Mouse (Mus musculus) heart, embryonic 14.5 days (tissue): ENCODE measurements at regions not wholly inside any gene's neighbourhood (a gene's known extent, or its start where the extent isn't known, plus 50 kb on each side); places are given as distances from the start of the nearest gene placed in this dataset.
"Not testable (repeated sequence)": the region's sequence is repeated elsewhere in the genome, so short reads cannot be mapped to it uniquely, and the experiment has no call there.

ENCODE experiments used
- ATAC-seq: fragments of 200-750 bp; cut with Nextera tagmentation; 2 replicates; pipeline ENCODE4 v1.8.0; 2017; ENCODE audit warnings: low read depth, moderate TSS enrichment; ENCODE audit not compliant: insufficient number of reproducible peaks, insufficient read depth, low FRiP score
- H3K27ac ChIP-seq, 2 experiments: fragments of 200-500 bp in 1 of 2; fragments of 300-500 bp in 1 of 2; sonication (generic) in 1 of 2; replicated peaks in 1 of 2; 2 replicates each; pipeline ENCODE4 v1.5.1; 2012 to 2014; ENCODE audit warnings: low read depth in 2 of 2, low read length in 2 of 2, control low read depth in 1 of 2, mild to moderate bottlenecking in 1 of 2, mixed read lengths in 1 of 2; ENCODE audit not compliant: control insufficient read depth in 1 of 2, insufficient read depth in 1 of 2
- H3K27me3 ChIP-seq: fragments of 300-500 bp; sonication (generic); 2 replicates; pipeline ENCODE4 v1.6.1; 2014; ENCODE audit warnings: mild to moderate bottlenecking, low read length, control low read depth; ENCODE audit not compliant: control insufficient read depth, insufficient read depth
- H3K36me3 ChIP-seq: fragments of 300-500 bp; sonication (generic); 2 replicates; pipeline ENCODE4 v1.6.1; 2014; ENCODE audit warnings: mild to moderate bottlenecking, control low read depth, low read length, mixed read lengths; ENCODE audit not compliant: control insufficient read depth, insufficient read depth
- H3K4me1 ChIP-seq, 2 experiments: fragments of 200-500 bp in 1 of 2; fragments of 300-500 bp in 1 of 2; sonication (generic) in 1 of 2; 2 replicates each; pipeline ENCODE4 v1.6.1; 2012 to 2014; ENCODE audit warnings: low read length in 2 of 2, control low read depth in 1 of 2, mixed read lengths in 1 of 2; ENCODE audit not compliant: control insufficient read depth in 2 of 2, insufficient read depth in 2 of 2
- H3K4me2 ChIP-seq: fragments of 300-500 bp; sonication (generic); 2 replicates; pipeline ENCODE4 v1.6.1; 2014; ENCODE audit warnings: mild to moderate bottlenecking, low read length
- H3K4me3 ChIP-seq, 2 experiments: fragments of 200-500 bp in 1 of 2; fragments of 300-500 bp in 1 of 2; sonication (generic) in 1 of 2; 2 replicates each; pipeline ENCODE4 v1.5.1; 2012 to 2014; ENCODE audit warnings: low read length in 2 of 2, mild to moderate bottlenecking in 2 of 2, control low read depth in 1 of 2, low read depth in 1 of 2, moderate library complexity in 1 of 2; ENCODE audit not compliant: control insufficient read depth in 1 of 2, insufficient read depth in 1 of 2
- H3K9ac ChIP-seq: fragments of 300-500 bp; sonication (generic); 2 replicates; pipeline ENCODE4 v1.6.1; 2014; ENCODE audit warnings: mild to moderate bottlenecking, low read length
- H3K9me3 ChIP-seq: fragments of 300-500 bp; sonication (generic); 2 replicates; pipeline ENCODE4 v1.6.1; 2016; ENCODE audit warnings: low read length, control low read depth; ENCODE audit not compliant: control insufficient read depth
- WGBS: fragments of 180-500 bp; shearing (Covaris S2); extraction: QIAGEN DNeasy Blood & Tissue Kit; methylation state at CpG from one replicate; pipeline ENCODE4 v1.1.7; 2014; 5-methylcytosine and 5-hydroxymethylcytosine counted together

DNA sequence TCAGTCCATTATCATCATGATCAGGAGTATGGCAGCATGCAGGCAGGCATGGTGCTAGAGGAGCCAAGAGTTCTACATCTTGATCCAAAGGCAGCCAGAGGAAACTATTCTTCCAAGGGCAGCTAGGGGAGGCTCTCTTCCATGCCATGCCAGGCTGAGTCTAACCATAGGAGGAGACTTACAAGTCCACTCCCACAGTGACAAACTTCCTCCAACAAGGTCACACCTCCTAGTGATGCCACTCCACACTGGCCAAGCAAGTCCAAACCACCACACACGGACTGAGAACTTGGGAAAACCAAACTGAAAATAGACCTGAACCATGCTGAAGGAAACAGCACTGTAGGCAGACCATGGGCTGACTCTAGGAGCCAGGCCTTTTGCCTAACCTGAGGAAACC is 197.4 kb downstream of the Prex1 start:
- H3K4me1 ChIP-seq, result peaks cover 30 to 31% of the 10 kb centered on the region in 2 experiments
- no peak for ATAC-seq
- no peaks in the 10 kb centered on the region for H3K27me3 ChIP-seq
- H3K4me3 ChIP-seq, result no peak overlapping the region
- no peaks in the 10 kb centered on the region for H3K36me3 ChIP-seq
- 70% methylated on average over 1 of the region's 1 CpGs for WGBS
- no peak overlapping the region for H3K4me2 ChIP-seq
- 0 out of 4 replicates have a peak overlapping the region, but pooled peaks of 1 of the 2 experiments have one; percentile 34 for H3K27ac ChIP-seq
- no peak overlapping the region for H3K9ac ChIP-seq
- no peaks in the 10 kb centered on the region for H3K9me3 ChIP-seq

DNA sequence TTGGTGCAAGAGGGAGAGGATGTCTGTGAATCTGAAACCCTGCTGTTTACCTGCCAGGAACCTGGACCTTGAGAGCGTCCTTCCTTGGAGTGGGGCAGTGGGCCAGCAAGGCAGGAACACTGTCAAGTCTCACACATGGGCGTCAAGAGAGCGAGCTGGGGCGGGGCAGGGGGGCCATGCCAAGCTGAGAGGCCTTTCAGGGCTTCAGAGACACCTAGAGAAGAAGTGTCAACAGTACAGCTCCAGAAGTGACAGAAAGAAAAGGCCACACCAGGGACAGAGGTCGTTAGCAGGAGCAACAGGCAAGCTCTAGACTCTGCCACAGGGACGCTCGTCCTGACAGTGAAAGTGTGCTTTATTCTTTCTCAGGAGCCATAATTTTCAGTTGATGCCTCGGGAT is 199.0 kb downstream of the Prex1 start:
- 19% methylated on average over 8 of the region's 8 CpGs for WGBS
- Histone ChIP-seq H3K36me3 (no peaks in the 10 kb centered on the region), H3K4me2 (peak overlapping the region; percentile 17; the same call in 1 of the 2 replicates), H3K4me3 (no peak overlapping the region), H3K9ac (peak overlapping the region; percentile 41), H3K27ac (peak overlapping the region; percentile 28 to 68), H3K27me3 (no peaks in the 10 kb centered on the region), H3K9me3 (no peaks in the 10 kb centered on the region), H3K4me1 (peaks cover 39 to 42% of the 10 kb centered on the region in 2 experiments)
- ATAC-seq, result peak; percentile 35

DNA sequence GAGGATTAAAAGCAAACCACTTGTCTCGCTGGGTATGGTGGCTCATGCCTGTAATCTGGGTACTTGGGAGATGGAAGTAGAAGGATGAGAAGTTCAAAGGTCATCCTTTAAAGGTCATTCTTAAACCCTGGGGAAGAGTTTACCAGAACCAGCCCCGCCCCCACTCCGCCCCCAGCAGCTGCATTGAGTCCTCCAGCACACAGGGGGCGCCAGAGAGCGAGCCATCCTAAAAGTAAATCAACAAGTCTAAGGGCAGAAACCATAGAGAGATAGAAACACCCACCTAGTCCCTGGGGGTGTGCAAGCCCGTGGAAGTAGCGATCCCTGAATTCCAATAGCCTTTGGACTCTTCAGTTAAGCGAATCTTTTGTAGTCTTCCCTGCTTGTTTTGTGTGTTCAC is 201.1 kb downstream of the Prex1 start:
- WGBS, result 82% methylated on average over 8 of the region's 8 CpGs
- no peak overlapping the region for H3K4me2 ChIP-seq
- H3K9me3 ChIP-seq, result 0 out of 2 replicates have a peak, but pooled peaks cover 10% of the 10 kb centered on the region
- ATAC-seq, result no peak
- H3K9ac ChIP-seq, result no peak overlapping the region
- no peaks in the 10 kb centered on the region for H3K36me3 ChIP-seq
- H3K27me3 ChIP-seq, result no peaks in the 10 kb centered on the region
- H3K27ac ChIP-seq, result no peak overlapping the region
- H3K4me1 ChIP-seq, result peaks cover 35 to 42% of the 10 kb centered on the region in 2 experiments
- no peak overlapping the region for H3K4me3 ChIP-seq

DNA sequence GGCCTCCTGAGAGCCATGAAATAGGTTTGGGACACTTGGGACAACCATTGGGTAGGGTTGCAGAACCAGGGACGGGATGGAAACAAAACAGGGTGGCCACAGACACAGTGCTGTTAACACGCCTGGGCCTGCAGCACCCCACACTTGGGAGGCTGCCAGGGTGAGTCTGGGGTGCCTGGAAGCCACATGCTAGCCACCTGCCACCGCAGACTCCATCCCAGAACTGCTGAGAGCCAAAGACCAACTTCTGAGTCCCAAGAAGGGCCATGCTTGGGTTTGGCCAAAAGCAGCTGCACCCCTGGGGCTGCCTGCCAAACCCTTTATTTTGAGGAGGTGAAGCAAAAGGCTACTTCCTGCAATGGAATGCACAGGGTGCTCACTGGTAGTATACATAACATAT is 202.2 kb downstream of the Prex1 start:
- H3K4me3 ChIP-seq, H3K27me3 ChIP-seq, ATAC-seq, H3K36me3 ChIP-seq, H3K9ac ChIP-seq, H3K9me3 ChIP-seq, H3K4me2 ChIP-seq: not testable (repeated sequence)
- 90% methylated on average over 3 of the region's 3 CpGs for WGBS
- Histone ChIP-seq H3K27ac (peak overlapping the region in 1 of 2 experiments; percentile 72; a peak in 1 of 4 replicates), H3K4me1 (peaks cover 32% of the 10 kb centered on the region in 2 experiments)

DNA sequence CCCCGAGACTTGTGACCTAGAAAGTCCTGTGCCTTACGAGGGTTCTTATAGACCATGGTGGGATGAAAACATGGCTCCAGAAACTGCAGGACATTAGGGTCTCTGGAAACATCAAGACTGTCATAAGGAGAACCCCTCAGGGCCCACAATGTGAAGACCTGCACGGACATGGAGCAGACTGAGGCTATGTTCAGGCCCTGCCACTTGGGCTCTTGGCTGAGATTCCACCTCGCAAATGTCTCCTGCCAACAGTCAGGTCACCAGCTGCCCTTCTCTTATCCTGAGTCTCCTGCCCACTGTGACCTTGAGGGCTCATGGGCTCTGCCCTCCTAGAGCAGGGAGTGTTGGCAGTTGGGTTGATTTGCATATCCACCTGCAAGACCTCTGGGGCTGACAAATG is 202.9 kb downstream of the Prex1 start:
- no peaks in the 10 kb centered on the region for H3K36me3 ChIP-seq
- no peak overlapping the region for H3K4me2 ChIP-seq
- H3K27me3 ChIP-seq, result no peaks in the 10 kb centered on the region
- 31% methylated on average over 4 of the region's 4 CpGs for WGBS
- H3K9me3 ChIP-seq, result 0 out of 2 replicates have a peak, but pooled peaks cover 10% of the 10 kb centered on the region
- no peak overlapping the region for H3K4me3 ChIP-seq
- H3K27ac ChIP-seq, result peak overlapping the region; percentile 56 to 72
- no peak for ATAC-seq
- H3K4me1 ChIP-seq, result peaks cover 30 to 32% of the 10 kb centered on the region in 2 experiments
- peak overlapping the region; percentile 38; the same call in 1 of the 2 replicates for H3K9ac ChIP-seq

DNA sequence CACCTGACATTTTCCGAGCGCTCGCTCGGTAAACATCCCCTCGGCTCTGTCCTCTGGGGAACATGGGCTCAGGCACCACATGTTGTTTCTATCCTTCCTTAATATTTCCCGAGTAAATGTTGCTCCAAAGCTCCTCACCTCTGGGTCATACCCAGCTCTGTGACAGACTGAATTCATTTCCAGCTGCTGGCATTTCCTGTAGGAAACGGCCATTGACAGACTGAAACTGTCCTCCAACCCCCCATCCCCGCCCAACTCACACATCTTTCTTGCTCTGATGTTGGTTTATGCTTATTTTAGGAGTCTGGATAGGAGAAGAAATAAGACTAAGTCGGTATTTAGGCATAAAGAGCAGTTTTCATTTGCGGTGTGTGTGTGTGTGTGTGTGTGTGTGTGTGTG is 204.0 kb downstream of the Prex1 start:
- ATAC-seq, result no peak
- Histone ChIP-seq H3K4me3 (no peak overlapping the region), H3K27ac (no peak overlapping the region), H3K4me1 (peaks cover 26 to 29% of the 10 kb centered on the region in 2 experiments), H3K9me3 (0 out of 2 replicates have a peak, but pooled peaks cover 10% of the 10 kb centered on the region), H3K4me2 (no peak overlapping the region), H3K27me3 (no peaks in the 10 kb centered on the region), H3K36me3 (no peaks in the 10 kb centered on the region), H3K9ac (no peak overlapping the region)
- WGBS, result 80% methylated on average over 10 of the region's 10 CpGs

DNA sequence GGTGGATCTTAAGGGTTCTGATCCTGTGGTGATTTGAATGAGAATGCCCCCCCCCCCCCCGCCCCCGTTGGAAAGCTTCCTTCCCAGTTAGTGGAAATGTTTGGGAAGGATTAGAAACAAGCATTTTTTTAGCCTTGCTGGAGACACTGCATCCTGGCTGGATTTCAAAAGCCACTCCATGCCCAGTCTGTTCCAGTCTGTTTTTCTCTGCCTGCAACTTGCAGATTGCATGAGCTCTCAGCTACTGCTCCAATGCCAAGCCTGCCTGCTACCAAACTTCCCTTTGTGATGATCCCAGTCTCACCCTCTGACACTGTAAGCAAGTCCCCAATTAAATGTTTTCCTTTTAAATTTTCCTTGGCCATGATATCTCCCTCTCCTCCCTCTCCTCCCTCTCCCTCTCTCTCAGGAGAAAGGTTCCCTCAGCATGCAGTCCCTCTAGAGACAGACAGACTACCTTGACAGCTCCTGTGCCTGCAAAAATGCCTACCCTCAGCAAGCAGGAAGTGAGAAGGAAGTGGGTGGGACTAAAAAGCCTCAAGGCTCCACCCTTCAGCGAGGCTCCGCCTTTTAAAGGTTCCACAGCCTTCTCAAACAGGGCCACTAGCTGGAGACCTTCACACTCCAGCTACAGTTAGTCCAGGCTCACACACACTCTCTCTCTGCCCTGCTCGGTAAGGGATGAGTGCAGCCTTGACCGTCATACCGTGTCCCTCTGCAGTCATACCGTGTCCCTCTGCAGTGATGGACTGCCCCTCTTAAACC is 204.8 kb downstream of the Prex1 start:
- peaks cover 21 to 22% of the 10 kb centered on the region in 2 experiments for H3K4me1 ChIP-seq
- 0 out of 2 replicates have a peak, but pooled peaks cover 10% of the 10 kb centered on the region for H3K9me3 ChIP-seq
- H3K27ac ChIP-seq, result no peak overlapping the region
- H3K36me3 ChIP-seq, result no peaks in the 10 kb centered on the region
- 89% methylated on average over 8 of the region's 8 CpGs for WGBS
- H3K27me3 ChIP-seq, result no peaks in the 10 kb centered on the region
- no peak for ATAC-seq
- no peak overlapping the region for H3K4me2 ChIP-seq
- no peak overlapping the region for H3K4me3 ChIP-seq
- H3K9ac ChIP-seq, result no peak overlapping the region
